Mouse (Mus musculus) hindbrain, embryonic 10.5 days (tissue): ENCODE measurements around the gene Gjc3. TPM values are rescaled to one million over a fixed set of nuclear protein-coding genes. Genes with fewer than 3 reads are reported as not detected.

Experiments
- polyA plus RNA-seq: library from polyadenylated mRNA; unstranded; fragments of >200 nt; fragmentation: Nextera tagmentation; extraction: Ambion mirVana; gene quantifications from 2 replicates; pipeline ENCODE4 v1.2.1, GENCODE M21; 2016

Gene Gjc3
- polyA plus RNA-seq, 1 experiment from 2014 or later: 0.10 TPM

Other genes starting within 250 kb of the Gjc3 start
- gene Nyap1, start 221.5 kb downstream of the Gjc3 start, polyA plus RNA-seq: 4.7 and 9.5 TPM in 2 replicates
- 82.5 and 86.0 TPM in 2 replicates for gene Tsc22d4, start 217.4 kb downstream of the Gjc3 start, polyA plus RNA-seq
- 51.4 and 78.3 TPM in 2 replicates for gene Ppp1r35, start 184.2 kb downstream of the Gjc3 start, polyA plus RNA-seq
- gene Mepce, start 175.4 kb downstream of the Gjc3 start, polyA plus RNA-seq: 12.6 TPM in 2 replicates
- gene Zcwpw1, start 175.3 kb downstream of the Gjc3 start, polyA plus RNA-seq: 11.9 and 13.9 TPM in 2 replicates
- 0.21 and 0.29 TPM in 2 replicates for gene Pilra, start 126.8 kb downstream of the Gjc3 start, polyA plus RNA-seq
- gene Pilrb1, start 105.0 kb downstream of the Gjc3 start, polyA plus RNA-seq: not detected in 2 replicates
- gene Pilrb2, start 91.3 kb downstream of the Gjc3 start, polyA plus RNA-seq: 0.37 TPM in 1 of 2 replicates, not detected in the other
- gene Cyp3a13, start 41.5 kb downstream of the Gjc3 start, polyA plus RNA-seq: not detected in 2 replicates
- not detected in 2 replicates for gene Azgp1, start 18.4 kb upstream of the Gjc3 start, polyA plus RNA-seq
- not detected in 2 replicates for gene Smok3a, start 58.2 kb upstream of the Gjc3 start, polyA plus RNA-seq
- gene Smok3b, start 58.3 kb upstream of the Gjc3 start, polyA plus RNA-seq: not detected in 2 replicates
- gene Smok3c, start 90.1 kb upstream of the Gjc3 start, polyA plus RNA-seq: not detected in 2 replicates
- gene Zkscan1, start 122.0 kb upstream of the Gjc3 start, polyA plus RNA-seq: 24.5 and 26.3 TPM in 2 replicates
- 105 and 109 TPM in 2 replicates for gene Zscan21, start 153.8 kb upstream of the Gjc3 start, polyA plus RNA-seq
- 38.9 and 42.4 TPM in 2 replicates for gene Zfp113, start 192.6 kb upstream of the Gjc3 start, polyA plus RNA-seq
- gene Cops6, start 198.0 kb upstream of the Gjc3 start, polyA plus RNA-seq: 354 and 372 TPM in 2 replicates
- gene Ap4m1, start 208.9 kb upstream of the Gjc3 start, polyA plus RNA-seq: 26.2 and 29.7 TPM in 2 replicates
- gene Mcm7, start 209.3 kb upstream of the Gjc3 start, polyA plus RNA-seq: 324 and 361 TPM in 2 replicates
- gene Taf6, start 224.4 kb upstream of the Gjc3 start, polyA plus RNA-seq: 128 and 136 TPM in 2 replicates
- gene Cnpy4, start 224.4 kb upstream of the Gjc3 start, polyA plus RNA-seq: 50.7 and 52.2 TPM in 2 replicates
- gene Mblac1, start 231.2 kb upstream of the Gjc3 start, polyA plus RNA-seq: 8.8 and 11.8 TPM in 2 replicates